Mouse (Mus musculus) Patski (cell line): ENCODE data around the gene Slc35f2. TPM values are rescaled to one million over a fixed set of nuclear protein-coding genes. Genes with fewer than 3 reads are reported as not detected.

Experiments
- ATAC-seq: fragments of 100-300 bp; one replicate; pipeline ENCODE4 v1.8.0; 2021
- CTCF ChIA-PET: fragments of 350-600 bp; sonication (Branson Sonifier 250); formaldehyde crosslinking; loops from one replicate; lab custom pipeline; 2022; ENCODE audit warnings: inconsistent platforms; lab: Charles Lee
- POLR2A ChIA-PET: fragments of 350-600 bp; sonication (Branson Sonifier 250); formaldehyde crosslinking; loops from one replicate; lab custom pipeline; 2022; ENCODE audit warnings: antibody characterized with exemption, inconsistent platforms; lab: Charles Lee
- DNase-seq: peaks from one replicate; pipeline ENCODE4 v3.0.0-alpha.2; 2011; ENCODE audit warnings: low read depth, low spot score
- H3K27me3 ChIP-seq: fragments of 371-371 bp; one replicate; pipeline ENCODE4 v1.5.1; 2021
- CTCF ChIP-seq: fragments of 100-300 bp; IDR thresholded peaks from one replicate; pipeline ENCODE4 v1.5.1; 2021
- in situ Hi-C: fragments of 300-500 bp; cut with MboI; formaldehyde crosslinking; loops from 3 replicates; pipeline ENCODE4 v1.11.1; 2018; ENCODE audit warnings: low pct_unique_long_range_greater_than_20kb, mixed read lengths
- polyA plus RNA-seq: library from polyadenylated mRNA; unstranded; gene quantifications from one replicate; pipeline ENCODE4 v1.2.3, GENCODE M21; 2021

The Slc35f2 gene
- 4.5 TPM for polyA plus RNA-seq

- POLR2A ChIA-PET = interaction anchor here (0.8 kb wide), 1 partner anchor 12 kb away, joined by 3 read pairs; no protein-coding TSS in a partner anchor
- TF ChIP-seq CTCF = no peak
- ATAC-seq = peak; percentile 90
- in situ Hi-C loops = no loop called here
- no peak for DNase-seq
- peaks cover 3% of the 10 kb centered on the region for H3K27me3 ChIP-seq
- CTCF ChIA-PET = interaction anchor here (1.0 to 1.4 kb wide), 2 partner anchors 13 to 30 kb away, joined by 3 read pairs; no protein-coding TSS in a partner anchor
Measured at GRCm38 (mm10) chr9:53771344-53772021, at the start of gene Slc35f2. Slc35f2 (plus strand) TSS chr9:53771538.

- DNase-seq = no peak
- no peak for ATAC-seq
- ChIA-PET POLR2A (no interaction called here), CTCF (interaction anchor here (1.3 to 1.8 kb wide), 2 partner anchors 30 to 34 kb away, joined by 3 read pairs; partner anchors contain the start of gene Slc35f2)
- in situ Hi-C loops = no loop called here
- no peaks in the 10 kb centered on the region for H3K27me3 ChIP-seq
- TF ChIP-seq CTCF = no peak
Measured at GRCm38 (mm10) chr9:53740829-53741404, 30.4 kb upstream of the Slc35f2 start.

GRCm38 (mm10) chr9:53750411-53750810, 20.9 kb upstream of the Slc35f2 start:
- in situ Hi-C loops = no loop called here
- CTCF ChIA-PET = interaction anchor here (1.3 kb wide), 1 partner anchor 74 kb away, joined by 3 read pairs; no protein-coding TSS in a partner anchor
- no peak for TF ChIP-seq CTCF
- no peaks in the 10 kb centered on the region for H3K27me3 ChIP-seq
- ATAC-seq (no peak), DNase-seq (no peak)
- POLR2A ChIA-PET = no interaction called here

DNA sequence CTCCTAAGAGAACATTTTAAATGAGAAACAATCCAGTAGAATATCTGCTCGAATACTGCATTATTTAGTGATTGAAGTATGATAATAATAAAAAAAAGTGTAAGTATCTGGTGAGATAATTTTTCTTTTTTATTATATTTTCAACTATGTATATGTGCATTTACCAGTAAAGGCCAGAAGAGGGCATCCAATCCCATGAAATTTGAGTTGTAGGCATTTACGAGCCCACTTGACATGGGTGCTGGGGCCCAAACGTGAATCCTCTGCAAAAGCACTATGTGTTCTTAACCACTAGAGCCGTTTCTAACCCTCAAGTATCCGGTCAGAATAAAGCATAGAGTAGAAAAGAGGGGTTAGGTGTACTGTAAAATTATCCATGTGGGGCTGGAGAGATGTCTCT, 20.4 kb upstream of the Slc35f2 start:
- ATAC-seq (no peak), DNase-seq (no peak)
- in situ Hi-C loops = no loop called here
- ChIA-PET CTCF (interaction anchor here (1.3 kb wide), 1 partner anchor 74 kb away, joined by 3 read pairs; no protein-coding TSS in a partner anchor), POLR2A (no interaction called here)
- H3K27me3 ChIP-seq = no peaks in the 10 kb centered on the region
- peak; percentile 77 for TF ChIP-seq CTCF

GRCm38 (mm10) chr9:53754801-53755200, 16.5 kb upstream of the Slc35f2 start:
- no peaks in the 10 kb centered on the region for H3K27me3 ChIP-seq
- ChIA-PET POLR2A (no interaction called here), CTCF (interaction anchor here (1.2 kb wide), 1 partner anchor 64 kb away, joined by 3 read pairs; no protein-coding TSS in a partner anchor)
- in situ Hi-C loops = no loop called here
- ATAC-seq (no peak), DNase-seq (no peak)
- TF ChIP-seq CTCF = no peak

- no peak for TF ChIP-seq CTCF
- POLR2A ChIA-PET = no interaction called here
- in situ Hi-C loops = no loop called here
- ATAC-seq = no peak
- no peak for DNase-seq
- CTCF ChIA-PET = interaction anchor here (1.3 kb wide), 1 partner anchor 13 kb away, joined by 3 read pairs; the partner anchor contains the start of gene Slc35f2
- H3K27me3 ChIP-seq = no peaks in the 10 kb centered on the region
Measured at GRCm38 (mm10) chr9:53758142-53758541, 13.2 kb upstream of the Slc35f2 start.

DNA sequence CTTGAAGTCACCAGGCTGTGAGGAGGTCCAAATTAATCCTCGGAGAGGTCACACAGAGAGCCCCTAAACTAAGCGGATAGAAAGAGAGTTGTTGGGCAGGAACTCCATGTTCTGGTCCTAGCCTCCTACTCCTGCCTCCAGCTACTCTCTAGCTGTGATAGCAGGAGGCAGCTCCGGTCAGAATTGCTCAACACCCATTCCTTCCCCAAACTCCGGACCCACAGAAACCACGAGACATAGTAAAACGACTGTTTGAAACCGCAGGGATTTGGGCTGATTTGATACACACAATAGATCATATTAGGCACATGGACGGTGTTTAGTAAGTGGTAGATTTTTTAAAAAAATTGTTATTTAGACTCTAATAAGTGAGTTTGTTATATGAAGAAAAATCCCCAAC, 6.6 kb upstream of the Slc35f2 start:
- TF ChIP-seq CTCF = no peak
- ChIA-PET CTCF (interaction anchor here (1.5 to 1.7 kb wide), 2 partner anchors 54 to 61 kb away, joined by 4 to 7 read pairs; no protein-coding TSS in a partner anchor), POLR2A (no interaction called here)
- in situ Hi-C loops = loop anchor here (5.0 kb wide), 1 partner anchor 43 kb away; no protein-coding TSS in a partner anchor
- DNase-seq (peak; percentile 13), ATAC-seq (peak; percentile 54)
- H3K27me3 ChIP-seq = no peaks in the 10 kb centered on the region

GRCm38 (mm10) chr9:53768486-53768885, 2.9 kb upstream of the Slc35f2 start:
- ChIA-PET CTCF (no interaction called here), POLR2A (interaction anchor here (0.6 kb wide), 1 partner anchor 56 kb away, joined by 3 read pairs; no protein-coding TSS in a partner anchor)
- in situ Hi-C loops = no loop called here

DNA sequence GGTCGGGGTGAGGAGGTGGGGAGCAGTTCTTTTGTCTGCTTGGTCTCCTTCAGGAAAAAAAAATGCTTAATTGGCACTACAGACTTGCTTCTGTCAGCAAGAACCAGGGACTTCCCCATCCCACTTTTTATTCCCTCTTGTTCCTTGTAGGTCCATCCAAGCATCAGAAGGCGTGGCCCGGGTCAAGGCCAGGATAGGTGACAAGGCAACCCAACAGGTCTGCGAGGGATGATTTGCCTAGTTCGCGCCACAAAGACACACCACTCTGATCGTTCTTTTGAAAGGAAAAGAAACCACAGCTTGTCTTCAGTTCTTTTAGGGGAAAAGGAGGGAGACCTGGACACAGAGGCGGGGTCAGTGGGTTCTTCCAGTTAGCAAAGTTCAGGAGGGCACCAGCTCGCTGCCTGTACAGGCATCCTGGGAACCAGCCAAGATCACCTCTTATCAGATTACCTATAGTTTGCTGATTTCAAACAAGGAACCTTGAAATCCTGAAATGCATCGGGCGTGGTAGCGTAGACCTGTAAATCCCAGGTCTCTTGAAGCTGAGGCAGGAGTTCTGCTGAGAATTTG, 481 bp upstream of the Slc35f2 start:
- DNase-seq (no peak), ATAC-seq (no peak)
- TF ChIP-seq CTCF = no peak
- CTCF ChIA-PET = interaction anchor here (1.0 to 1.4 kb wide), 2 partner anchors 12 to 30 kb away, joined by 3 read pairs; no protein-coding TSS in a partner anchor
- POLR2A ChIA-PET = interaction anchor here (0.8 kb wide), 1 partner anchor 13 kb away, joined by 3 read pairs; no protein-coding TSS in a partner anchor
- peaks cover 3% of the 10 kb centered on the region for H3K27me3 ChIP-seq
- in situ Hi-C loops = no loop called here

More at GRCm38 (mm10) chr9:53768486-53768885, 2.9 kb upstream of the Slc35f2 start:
- ATAC-seq (no peak), DNase-seq (no peak)
- peaks cover 3% of the 10 kb centered on the region for H3K27me3 ChIP-seq
- TF ChIP-seq CTCF = no peak

- ChIA-PET POLR2A (no interaction called here), CTCF (interaction anchor here (1.2 to 1.4 kb wide), 2 partner anchors 10 to 14 kb away, joined by 3 read pairs; no protein-coding TSS in a partner anchor)
- DNase-seq (no peak), ATAC-seq (peak; percentile 19)
- H3K27me3 ChIP-seq = peaks cover 3% of the 10 kb centered on the region
- no peak for TF ChIP-seq CTCF
- in situ Hi-C loops = no loop called here
Measured at GRCm38 (mm10) chr9:53772121-53772561, 803 bp downstream of the Slc35f2 start.
